Mouse (Mus musculus) liver (tissue): ENCODE measurements at regions not wholly inside any gene's neighbourhood (a gene's known extent, or its start where the extent isn't known, plus 50 kb on each side); places are given as distances from the start of the nearest gene placed in this dataset.

ENCODE experiments used
- DNase-seq: peaks from one replicate; pipeline ENCODE4 v3.0.0-alpha.2; 2020; ENCODE audit warnings: mixed read lengths

GRCm38 (mm10) chr1:90353325-90353724, 149.5 kb downstream of the Ackr3 start:
- DNase-seq: no peak

- DNase-seq: no peak
Measured at GRCm38 (mm10) chr1:90356567-90356966, 152.8 kb downstream of the Ackr3 start.

GRCm38 (mm10) chr1:90357391-90357790, 153.6 kb downstream of the Ackr3 start:
- DNase-seq: no peak

- no peak for DNase-seq
Measured at GRCm38 (mm10) chr1:90358971-90359370, 155.2 kb downstream of the Ackr3 start.

- DNase-seq: no peak
Measured at GRCm38 (mm10) chr1:90360065-90360464, 156.3 kb downstream of the Ackr3 start.

- DNase-seq: no peak
Measured at GRCm38 (mm10) chr1:90364444-90364843, 160.7 kb downstream of the Ackr3 start.

GRCm38 (mm10) chr1:90368581-90368980, 164.8 kb downstream of the Ackr3 start:
- DNase-seq: no peak

GRCm38 (mm10) chr1:90369287-90369686, 165.5 kb downstream of the Ackr3 start:
- DNase-seq: peak; percentile 49

- DNase-seq: no peak
Measured at GRCm38 (mm10) chr1:90370766-90371165, 167.0 kb downstream of the Ackr3 start.

GRCm38 (mm10) chr1:90373001-90373400, 169.2 kb downstream of the Ackr3 start:
- DNase-seq: no peak

- DNase-seq: no peak
Measured at GRCm38 (mm10) chr1:90374517-90374916, 170.7 kb downstream of the Ackr3 start.

- DNase-seq: no peak
Measured at GRCm38 (mm10) chr1:90380034-90380705, 176.4 kb downstream of the Ackr3 start.

- DNase-seq: no peak
Measured at GRCm38 (mm10) chr1:90382941-90383470, 179.2 kb downstream of the Ackr3 start.

- no peak for DNase-seq
Measured at GRCm38 (mm10) chr1:90385024-90385423, 181.2 kb downstream of the Ackr3 start.

GRCm38 (mm10) chr1:90386792-90387191, 183.0 kb downstream of the Ackr3 start:
- no peak for DNase-seq

- DNase-seq: no peak
Measured at GRCm38 (mm10) chr1:90390422-90390821, 186.6 kb downstream of the Ackr3 start.

- DNase-seq: no peak
Measured at GRCm38 (mm10) chr1:90393861-90394260, 190.1 kb downstream of the Ackr3 start.

- DNase-seq: no peak
Measured at GRCm38 (mm10) chr1:90395331-90396016, 191.7 kb downstream of the Ackr3 start.

GRCm38 (mm10) chr1:90396660-90397059, 192.9 kb downstream of the Ackr3 start:
- DNase-seq: no peak

- no peak for DNase-seq
Measured at GRCm38 (mm10) chr1:90397355-90397754, 193.6 kb downstream of the Ackr3 start.

- no peak for DNase-seq
Measured at GRCm38 (mm10) chr1:90398396-90398975, 194.7 kb downstream of the Ackr3 start.

GRCm38 (mm10) chr1:90403057-90403456, 199.3 kb downstream of the Ackr3 start:
- no peak for DNase-seq

- DNase-seq: no peak
Measured at GRCm38 (mm10) chr1:90404717-90405487, 197.9 kb upstream of the Cops8 start.
